Mouse (Mus musculus): ENCODE measurements at regions not wholly inside any gene's neighbourhood (a gene's known extent, or its start where the extent isn't known, plus 50 kb on each side); places are given as distances from the start of the nearest gene placed in this dataset.

DNA sequence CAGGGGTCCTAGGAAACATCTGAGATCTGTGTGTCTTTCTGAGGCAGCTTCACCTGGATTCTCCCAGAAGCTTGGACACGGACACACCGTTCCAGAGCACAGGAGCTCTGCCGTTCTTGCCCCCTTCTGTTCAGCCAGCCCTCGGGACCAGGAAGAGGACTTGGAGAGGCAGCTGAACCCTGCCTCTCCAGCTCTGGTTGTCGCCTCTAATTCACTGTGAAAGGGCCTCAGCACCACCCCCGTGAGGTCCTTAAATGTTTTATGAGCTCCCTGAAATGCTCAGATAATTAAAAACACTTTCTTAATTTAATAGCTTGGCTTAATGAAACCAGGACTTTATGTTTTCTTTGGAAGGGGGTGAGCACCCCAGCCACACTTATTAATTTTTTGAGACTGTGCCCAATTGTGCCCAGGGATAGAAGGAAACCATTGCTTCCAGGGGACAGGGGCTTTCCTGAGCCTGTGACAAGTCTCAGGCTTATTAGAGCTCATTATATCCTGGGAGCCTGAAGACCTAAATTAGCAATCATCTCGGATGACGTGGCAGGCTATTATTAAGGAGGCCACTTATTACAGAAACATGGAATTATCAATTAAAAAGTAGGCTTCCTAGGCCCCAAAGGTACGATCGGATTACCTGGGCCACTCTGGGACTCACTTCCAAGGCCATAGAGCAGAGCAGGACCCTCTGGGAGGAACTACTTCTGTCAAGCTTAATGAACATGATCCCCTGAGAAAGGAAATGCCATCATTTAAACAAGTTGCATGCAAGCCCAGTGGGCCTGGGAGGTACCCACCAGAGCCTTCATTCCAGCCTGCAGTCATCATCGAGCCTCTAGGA is 263.4 kb upstream of the Dynlrb2 start:
- TF ChIP-seq CTCF (IDR thresholded peaks at IDR 0.05; ENCODE audit: low read depth, low read length) (no peak), POLR2A (IDR thresholded peaks at IDR 0.05; ENCODE audit: extremely low read depth, insufficient read depth, low read length) (no peak)

All from liver, adult 2 months (tissue).